Mouse (Mus musculus): ENCODE results near the gene Ccdc106. TPM values are rescaled to one million over a fixed set of nuclear protein-coding genes. Genes with fewer than 3 reads are reported as not detected.

Ccdc106 gene
- polyA plus RNA-seq, 1 experiment from 2014 or later = 14.4 TPM

GRCm38 (mm10) chr7:5099796-5100195, 79.4 kb downstream of the Ccdc106 start:
- Histone ChIP-seq H3K9me3 (ENCODE audit: control insufficient read depth, low read length) (no peaks in the 10 kb centered on the region; the same call in 1 of the 2 replicates), H3K27ac (replicated peaks; ENCODE audit: low read depth, low read length) (no peak overlapping the region), H3K27me3 (ENCODE audit: control insufficient read depth, insufficient read depth, low read length) (no peaks in the 10 kb centered on the region), H3K9ac (ENCODE audit: low read length) (no peak overlapping the region), H3K4me2 (ENCODE audit: low read depth, severe bottlenecking) (no peak overlapping the region), H3K36me3 (ENCODE audit: control insufficient read depth, insufficient read depth, low read length) (peaks cover 26% of the 10 kb centered on the region), H3K4me1 (ENCODE audit: control insufficient read depth, insufficient read depth, low read length) (no peaks in the 10 kb centered on the region), H3K4me3 (ENCODE audit: low read depth, low read length) (no peak overlapping the region)
- WGBS = 86% methylated on average over 3 of the region's 3 CpGs
- ATAC-seq (ENCODE audit: insufficient number of reproducible peaks, low FRiP score, low TSS enrichment, low read depth) (no peak), DNase-seq (ENCODE audit: low spot score) (no peak)

GRCm38 (mm10) chr7:5101066-5101663, 80.8 kb downstream of the Ccdc106 start:
- Histone ChIP-seq H3K9me3 (ENCODE audit: control insufficient read depth, low read length) (no peaks in the 10 kb centered on the region), H3K27ac (replicated peaks; ENCODE audit: low read depth, low read length) (no peak overlapping the region), H3K4me3 (ENCODE audit: low read depth, low read length) (no peak overlapping the region), H3K4me1 (ENCODE audit: control insufficient read depth, insufficient read depth, low read length) (no peaks in the 10 kb centered on the region), H3K9ac (ENCODE audit: low read length) (no peak overlapping the region), H3K27me3 (ENCODE audit: control insufficient read depth, insufficient read depth, low read length) (no peaks in the 10 kb centered on the region), H3K36me3 (ENCODE audit: control insufficient read depth, insufficient read depth, low read length) (peaks cover 13% of the 10 kb centered on the region), H3K4me2 (ENCODE audit: low read depth, severe bottlenecking) (no peak overlapping the region)
- 89% methylated on average over 10 of the region's 10 CpGs for WGBS
- DNase-seq (ENCODE audit: low spot score) = no peak
- ATAC-seq (ENCODE audit: insufficient number of reproducible peaks, low FRiP score, low TSS enrichment, low read depth) = no peak

DNA sequence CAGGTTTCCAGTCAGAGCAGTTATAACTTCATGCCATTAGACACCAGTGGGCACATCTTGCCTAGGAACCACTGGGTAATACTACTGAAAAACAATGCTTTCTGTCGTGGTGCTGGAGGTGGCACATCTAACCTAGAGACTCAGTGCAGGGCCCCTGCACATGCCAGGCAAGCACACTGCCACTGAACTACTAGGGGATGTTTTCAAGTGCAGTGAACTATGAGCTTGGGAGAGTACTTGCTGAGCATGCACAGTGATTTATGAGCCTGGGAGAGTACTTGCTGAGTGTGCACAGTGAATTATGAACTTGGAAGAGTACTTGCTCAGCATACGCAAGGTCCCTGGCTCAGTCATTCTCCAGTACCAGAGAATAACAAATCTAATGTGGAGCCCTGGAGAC, 82.2 kb downstream of the Ccdc106 start:
- ATAC-seq (ENCODE audit: insufficient number of reproducible peaks, low FRiP score, low TSS enrichment, low read depth) = no peak
- no peak overlapping the region for H3K4me3 ChIP-seq (ENCODE audit: low read depth, low read length)
- no peaks in the 10 kb centered on the region for H3K27me3 ChIP-seq (ENCODE audit: control insufficient read depth, insufficient read depth, low read length)
- H3K36me3 ChIP-seq (ENCODE audit: control insufficient read depth, insufficient read depth, low read length) = peaks cover 10% of the 10 kb centered on the region; the same call in 1 of the 2 replicates
- no peak overlapping the region for H3K4me2 ChIP-seq (ENCODE audit: low read depth, severe bottlenecking)
- no peaks in the 10 kb centered on the region for H3K4me1 ChIP-seq (ENCODE audit: control insufficient read depth, insufficient read depth, low read length)
- H3K9me3 ChIP-seq (ENCODE audit: control insufficient read depth, low read length) = no peaks in the 10 kb centered on the region
- H3K27ac ChIP-seq (replicated peaks; ENCODE audit: low read depth, low read length) = no peak overlapping the region
- no peak for DNase-seq (ENCODE audit: low spot score)
- 84% methylated on average over 2 of the region's 2 CpGs for WGBS
- no peak overlapping the region for H3K9ac ChIP-seq (ENCODE audit: low read length)

DNA sequence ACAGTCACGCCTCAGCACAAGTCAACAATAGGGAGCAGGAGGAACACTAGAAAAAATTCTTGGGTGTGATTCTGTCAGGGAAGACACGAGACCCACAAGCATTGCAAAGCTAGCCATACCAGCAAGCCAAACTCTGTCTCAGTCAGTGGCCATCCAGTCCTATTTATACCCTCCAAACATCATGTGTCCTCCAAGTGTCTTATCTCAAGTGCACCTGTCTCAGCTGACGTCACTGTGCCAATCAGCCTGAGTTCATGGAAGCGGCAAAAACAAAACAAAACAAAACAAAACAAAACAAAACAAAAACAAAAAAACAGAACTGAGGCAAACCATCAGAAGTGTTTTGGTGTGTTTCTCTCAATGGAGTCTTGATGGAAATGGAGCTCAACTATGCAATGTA, 87.9 kb downstream of the Ccdc106 start:
- 86% methylated on average over 4 of the region's 4 CpGs for WGBS
- ATAC-seq (ENCODE audit: insufficient number of reproducible peaks, low FRiP score, low TSS enrichment, low read depth) = no peak
- Histone ChIP-seq H3K27ac (replicated peaks; ENCODE audit: low read depth, low read length) (no peak overlapping the region), H3K9me3 (ENCODE audit: control insufficient read depth, low read length) (no peaks in the 10 kb centered on the region), H3K4me3 (ENCODE audit: low read depth, low read length) (no peak overlapping the region), H3K4me1 (ENCODE audit: control insufficient read depth, insufficient read depth, low read length) (no peaks in the 10 kb centered on the region), H3K4me2 (ENCODE audit: low read depth, severe bottlenecking) (no peak overlapping the region), H3K27me3 (ENCODE audit: control insufficient read depth, insufficient read depth, low read length) (no peaks in the 10 kb centered on the region), H3K9ac (ENCODE audit: low read length) (no peak overlapping the region), H3K36me3 (ENCODE audit: control insufficient read depth, insufficient read depth, low read length) (no peaks in the 10 kb centered on the region)
- DNase-seq (ENCODE audit: low spot score) = no peak

- Histone ChIP-seq H3K27me3 (ENCODE audit: control insufficient read depth, insufficient read depth, low read length) (no peaks in the 10 kb centered on the region), H3K36me3 (ENCODE audit: control insufficient read depth, insufficient read depth, low read length) (no peaks in the 10 kb centered on the region), H3K9ac (ENCODE audit: low read length) (no peak overlapping the region), H3K27ac (replicated peaks; ENCODE audit: low read depth, low read length) (no peak overlapping the region), H3K4me3 (ENCODE audit: low read depth, low read length) (no peak overlapping the region), H3K9me3 (ENCODE audit: control insufficient read depth, low read length) (no peaks in the 10 kb centered on the region), H3K4me2 (ENCODE audit: low read depth, severe bottlenecking) (no peak overlapping the region), H3K4me1 (ENCODE audit: control insufficient read depth, insufficient read depth, low read length) (no peaks in the 10 kb centered on the region)
- WGBS = 81% methylated on average over 8 of the region's 8 CpGs
- ATAC-seq (ENCODE audit: insufficient number of reproducible peaks, low FRiP score, low TSS enrichment, low read depth) = no peak
- no peak for DNase-seq (ENCODE audit: low spot score)
Observed at GRCm38 (mm10) chr7:5109301-5109700, 88.9 kb downstream of the Ccdc106 start.

Other genes starting within 250 kb of the Ccdc106 start
- gene Fam71e2, start 249.3 kb upstream of the Ccdc106 start, polyA plus RNA-seq (2014; fragmentation: Nextera tagmentation; extraction: Ambion mirVana) = not detected in 2 replicates
- gene Il11, start 237.7 kb upstream of the Ccdc106 start, polyA plus RNA-seq (2014; fragmentation: Nextera tagmentation; extraction: Ambion mirVana) = not detected in 2 replicates
- gene Tmem190, start 237.6 kb upstream of the Ccdc106 start, polyA plus RNA-seq (2014; fragmentation: Nextera tagmentation; extraction: Ambion mirVana) = 0.41 TPM in 1 of 2 replicates, not detected in the other
- 2.1 and 2.6 TPM in 2 replicates for gene Tmem238, start 230.9 kb upstream of the Ccdc106 start, polyA plus RNA-seq (2014; fragmentation: Nextera tagmentation; extraction: Ambion mirVana)
- 266 and 269 TPM in 2 replicates for gene Rpl28, start 227.7 kb upstream of the Ccdc106 start, polyA plus RNA-seq (2014; fragmentation: Nextera tagmentation; extraction: Ambion mirVana)
- 527 and 540 TPM in 2 replicates for gene Ube2s, start 208.0 kb upstream of the Ccdc106 start, polyA plus RNA-seq (2014; fragmentation: Nextera tagmentation; extraction: Ambion mirVana)
- gene Shisa7, start 175.9 kb upstream of the Ccdc106 start, polyA plus RNA-seq (2014; fragmentation: Nextera tagmentation; extraction: Ambion mirVana) = 0.20 and 0.44 TPM in 2 replicates
- 2.8 and 3.5 TPM in 2 replicates for gene Isoc2b, start 150.3 kb upstream of the Ccdc106 start, polyA plus RNA-seq (2014; fragmentation: Nextera tagmentation; extraction: Ambion mirVana)
- 0.63 and 0.84 TPM in 2 replicates for gene Isoc2a, start 143.4 kb upstream of the Ccdc106 start, polyA plus RNA-seq (2014; fragmentation: Nextera tagmentation; extraction: Ambion mirVana)
- gene Gm36210, start 114.0 kb upstream of the Ccdc106 start, polyA plus RNA-seq (2014; fragmentation: Nextera tagmentation; extraction: Ambion mirVana) = not detected in 2 replicates
- 3.8 and 4.2 TPM in 2 replicates for gene Zfp628, start 105.3 kb upstream of the Ccdc106 start, polyA plus RNA-seq (2014; fragmentation: Nextera tagmentation; extraction: Ambion mirVana)
- 1.9 and 2.9 TPM in 2 replicates for gene Nat14, start 98.5 kb upstream of the Ccdc106 start, polyA plus RNA-seq (2014; fragmentation: Nextera tagmentation; extraction: Ambion mirVana)
- gene Ssc5d, start 94.8 kb upstream of the Ccdc106 start, polyA plus RNA-seq (2014; fragmentation: Nextera tagmentation; extraction: Ambion mirVana) = 1.7 and 1.9 TPM in 2 replicates
- gene Sbk2, start 56.1 kb upstream of the Ccdc106 start, polyA plus RNA-seq (2014; fragmentation: Nextera tagmentation; extraction: Ambion mirVana) = 0.08 and 0.18 TPM in 2 replicates
- gene Sbk3, start 49.4 kb upstream of the Ccdc106 start, polyA plus RNA-seq (2014; fragmentation: Nextera tagmentation; extraction: Ambion mirVana) = 0.04 TPM in 1 of 2 replicates, not detected in the other
- 33.3 and 39.2 TPM in 2 replicates for gene Zfp579, start 24.4 kb upstream of the Ccdc106 start, polyA plus RNA-seq (2014; fragmentation: Nextera tagmentation; extraction: Ambion mirVana)
- gene Zfp524, start 6.1 kb upstream of the Ccdc106 start, polyA plus RNA-seq (2014; fragmentation: Nextera tagmentation; extraction: Ambion mirVana) = 9.3 and 9.6 TPM in 2 replicates
- 51.1 and 52.6 TPM in 2 replicates for gene Fiz1, start 5.9 kb upstream of the Ccdc106 start, polyA plus RNA-seq (2014; fragmentation: Nextera tagmentation; extraction: Ambion mirVana)
- gene Gm44973, start 5.1 kb upstream of the Ccdc106 start, polyA plus RNA-seq (2014; fragmentation: Nextera tagmentation; extraction: Ambion mirVana) = 0.45 and 1.4 TPM in 2 replicates
- gene Zfp865, start 177 bp upstream of the Ccdc106 start, polyA plus RNA-seq (2014; fragmentation: Nextera tagmentation; extraction: Ambion mirVana) = 7.5 and 8.2 TPM in 2 replicates
- gene 4632433K11Rik, start 13.6 kb downstream of the Ccdc106 start, polyA plus RNA-seq (2014; fragmentation: Nextera tagmentation; extraction: Ambion mirVana) = not detected in 2 replicates
- gene Zfp784, start 17.9 kb downstream of the Ccdc106 start, polyA plus RNA-seq (2014; fragmentation: Nextera tagmentation; extraction: Ambion mirVana) = 2.7 and 4.1 TPM in 2 replicates
- 31.8 and 32.9 TPM in 2 replicates for gene Zfp580, start 31.0 kb downstream of the Ccdc106 start, polyA plus RNA-seq (2014; fragmentation: Nextera tagmentation; extraction: Ambion mirVana)
- gene U2af2, start 41.6 kb downstream of the Ccdc106 start, polyA plus RNA-seq (2014; fragmentation: Nextera tagmentation; extraction: Ambion mirVana) = 193 and 203 TPM in 2 replicates
- 60.1 and 62.2 TPM in 2 replicates for gene Epn1, start 59.7 kb downstream of the Ccdc106 start, polyA plus RNA-seq (2014; fragmentation: Nextera tagmentation; extraction: Ambion mirVana)
- gene Rfpl4, start 96.4 kb downstream of the Ccdc106 start, polyA plus RNA-seq (2014; fragmentation: Nextera tagmentation; extraction: Ambion mirVana) = not detected in 2 replicates
- gene Rasl2-9, start 105.4 kb downstream of the Ccdc106 start, polyA plus RNA-seq (2014; fragmentation: Nextera tagmentation; extraction: Ambion mirVana) = 0.29 TPM in 1 of 2 replicates, not detected in the other
- gene Vmn1r55, start 129.1 kb downstream of the Ccdc106 start, polyA plus RNA-seq (2014; fragmentation: Nextera tagmentation; extraction: Ambion mirVana) = 0.01 TPM in 1 of 2 replicates, not detected in the other
- not detected in 2 replicates for gene Vmn1r56, start 176.2 kb downstream of the Ccdc106 start, polyA plus RNA-seq (2014; fragmentation: Nextera tagmentation; extraction: Ambion mirVana)
- gene Vmn1r57, start 197.9 kb downstream of the Ccdc106 start, polyA plus RNA-seq (2014; fragmentation: Nextera tagmentation; extraction: Ambion mirVana) = not detected in 2 replicates

All from limb, embryonic 11.5 days (tissue).